Mouse (Mus musculus): ENCODE data around the gene Selenoi.

GRCm38 (mm10) chr5:30215970-30216369, 16.4 kb upstream of the Selenoi start:
- TF ChIP-seq POLR2A (IDR thresholded peaks at IDR 0.05; ENCODE audit: insufficient read depth, low read depth, low read length) (no peak), CTCF (IDR thresholded peaks at IDR 0.05; ENCODE audit: insufficient read depth, low read depth, low read length) (no peak)
